Mouse (Mus musculus): ENCODE measurements around the gene Rasgef1b.
"Not testable (repeated sequence)": the region's sequence is repeated elsewhere in the genome, so short reads cannot be mapped to it uniquely, and the experiment has no call there.

The Rasgef1b gene

GRCm38 (mm10) chr5:99248501-99248900, 480.4 kb downstream of the Rasgef1b start:
- peak; percentile 95 for DNase-seq (ENCODE audit: low spot score)

DNA sequence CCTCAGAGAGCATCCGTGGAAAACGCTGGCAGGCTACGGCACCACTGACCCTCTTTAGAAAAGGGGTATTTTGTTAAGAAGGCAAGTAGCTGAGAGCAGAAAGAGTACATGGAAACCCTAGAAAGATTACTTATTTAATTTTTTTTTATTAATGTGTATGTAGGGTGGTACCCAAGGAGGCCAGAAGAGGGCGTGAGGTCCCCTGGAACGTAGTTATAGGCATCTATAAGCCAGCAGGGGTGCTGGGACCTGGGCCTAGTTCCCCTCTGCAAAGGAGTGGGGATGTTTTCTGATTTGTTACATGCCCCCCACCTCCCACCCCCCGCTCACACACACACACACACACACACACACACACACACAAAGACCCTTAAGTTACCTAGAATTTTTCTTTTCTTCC, 480.9 kb downstream of the Rasgef1b start:
- no peak for DNase-seq (ENCODE audit: low spot score)

- DNase-seq (ENCODE audit: low spot score) = no peak
Observed at GRCm38 (mm10) chr5:99247441-99247840, 481.4 kb downstream of the Rasgef1b start.

GRCm38 (mm10) chr5:99246972-99247371, 481.9 kb downstream of the Rasgef1b start:
- DNase-seq (ENCODE audit: low spot score) = peak; percentile 46

- peak; percentile 51 for DNase-seq (ENCODE audit: low spot score)
Observed at GRCm38 (mm10) chr5:99241988-99242740, 486.7 kb downstream of the Rasgef1b start.

DNA sequence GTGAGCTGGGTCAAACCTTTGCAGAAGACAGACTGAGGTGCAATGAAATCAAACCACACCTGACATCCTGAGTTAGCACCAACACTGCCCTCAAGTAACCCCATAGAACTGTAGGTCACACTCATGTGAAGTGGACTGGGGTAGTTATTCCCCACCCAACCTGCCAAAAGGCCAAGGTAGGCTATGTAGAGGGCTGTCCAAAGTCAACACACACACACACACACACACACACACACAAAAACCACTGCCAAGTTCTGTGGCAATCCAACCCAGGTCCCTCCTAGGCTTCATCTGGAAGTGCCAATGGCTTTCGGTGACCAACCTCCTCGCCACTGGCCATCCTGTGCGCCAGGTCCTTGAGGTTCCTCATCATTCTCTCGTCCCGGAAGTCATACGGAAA, 488.4 kb downstream of the Rasgef1b start:
- no peak for DNase-seq (ENCODE audit: low spot score)

DNA sequence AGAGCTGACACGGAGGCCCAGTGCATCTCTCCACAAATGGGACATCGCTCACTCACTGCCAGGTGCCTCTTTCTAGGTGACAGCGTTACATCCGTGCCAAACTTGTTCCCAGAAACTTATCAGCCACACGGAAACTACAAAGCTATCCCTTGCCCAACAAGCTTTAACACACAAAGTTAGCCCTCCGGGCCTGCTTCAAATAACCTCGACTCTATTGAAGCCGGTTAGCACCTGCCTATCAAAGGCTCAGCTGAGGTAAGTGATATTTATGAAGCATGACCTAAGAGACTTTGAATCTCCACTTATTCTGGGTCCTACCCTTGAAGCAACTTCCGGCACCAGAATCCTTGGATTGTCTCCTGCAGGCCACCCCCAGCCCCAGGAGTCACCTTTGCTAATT, 489.2 kb downstream of the Rasgef1b start:
- no peak for DNase-seq (ENCODE audit: low spot score)

DNA sequence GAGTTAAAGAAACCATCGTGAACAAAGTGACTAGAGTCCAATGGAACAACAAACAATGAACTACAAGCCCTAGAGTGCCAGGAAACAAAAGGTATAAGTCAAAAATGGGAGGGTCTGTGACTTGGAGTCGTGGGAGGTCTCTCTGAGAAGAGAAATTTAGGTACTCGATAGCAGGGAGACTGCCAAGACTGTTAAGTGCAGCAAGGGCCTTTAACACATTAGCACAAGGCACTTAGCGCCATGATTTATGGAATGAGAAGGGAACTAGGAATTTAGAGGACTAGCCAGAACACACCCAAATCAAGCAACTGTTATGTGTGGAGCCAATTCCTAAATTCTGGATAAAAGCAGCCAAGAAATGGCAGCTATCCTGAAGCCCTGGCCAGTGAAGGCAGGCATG, 490.7 kb downstream of the Rasgef1b start:
- no peak for DNase-seq (ENCODE audit: low spot score)

- DNase-seq (ENCODE audit: low spot score) = no peak
Observed at GRCm38 (mm10) chr5:99236888-99237752, 491.7 kb downstream of the Rasgef1b start.

- no peak for DNase-seq (ENCODE audit: low spot score)
Observed at GRCm38 (mm10) chr5:99236431-99236830, 492.4 kb downstream of the Rasgef1b start.

GRCm38 (mm10) chr5:99234275-99234674, 494.6 kb downstream of the Rasgef1b start:
- no peak for DNase-seq (ENCODE audit: low spot score)

DNA sequence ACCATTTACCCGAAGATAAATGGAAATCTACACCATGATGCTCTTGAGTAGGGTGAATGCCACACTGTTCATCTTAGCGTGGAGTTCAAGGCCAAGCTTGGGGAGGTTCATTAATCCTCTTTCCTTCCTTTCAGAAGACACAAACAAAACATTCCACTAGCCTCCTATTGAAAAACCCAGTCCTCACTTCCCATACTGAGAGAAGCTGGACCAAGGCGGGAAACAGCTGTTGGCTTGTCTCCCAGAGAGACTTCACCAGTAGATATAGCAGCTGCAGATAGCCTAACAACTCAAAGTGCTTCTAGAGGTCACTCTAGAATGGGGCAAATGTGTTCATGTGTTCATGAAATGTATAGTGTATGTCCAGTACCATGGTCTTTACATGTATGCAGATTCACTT, 495.7 kb downstream of the Rasgef1b start:
- DNase-seq (ENCODE audit: low spot score) = no peak

GRCm38 (mm10) chr5:99232410-99232809, 496.5 kb downstream of the Rasgef1b start:
- DNase-seq (ENCODE audit: low spot score) = no peak

GRCm38 (mm10) chr5:99230476-99230875, 498.4 kb downstream of the Rasgef1b start:
- no peak for DNase-seq (ENCODE audit: low spot score)

- no peak for DNase-seq (ENCODE audit: low spot score)
Observed at GRCm38 (mm10) chr5:99227361-99227760, 501.5 kb downstream of the Rasgef1b start.

- no peak for DNase-seq (ENCODE audit: low spot score)
Observed at GRCm38 (mm10) chr5:99224571-99225011, 504.3 kb downstream of the Rasgef1b start.

- peak; percentile 56 for DNase-seq (ENCODE audit: low spot score)
Observed at GRCm38 (mm10) chr5:99223869-99224498, 504.9 kb downstream of the Rasgef1b start.

GRCm38 (mm10) chr5:99218385-99218784, 510.5 kb downstream of the Rasgef1b start:
- DNase-seq (ENCODE audit: low spot score) = no peak

- DNase-seq (ENCODE audit: low spot score) = not testable (repeated sequence)
Observed at GRCm38 (mm10) chr5:99216588-99217152, 512.2 kb downstream of the Rasgef1b start.

DNA sequence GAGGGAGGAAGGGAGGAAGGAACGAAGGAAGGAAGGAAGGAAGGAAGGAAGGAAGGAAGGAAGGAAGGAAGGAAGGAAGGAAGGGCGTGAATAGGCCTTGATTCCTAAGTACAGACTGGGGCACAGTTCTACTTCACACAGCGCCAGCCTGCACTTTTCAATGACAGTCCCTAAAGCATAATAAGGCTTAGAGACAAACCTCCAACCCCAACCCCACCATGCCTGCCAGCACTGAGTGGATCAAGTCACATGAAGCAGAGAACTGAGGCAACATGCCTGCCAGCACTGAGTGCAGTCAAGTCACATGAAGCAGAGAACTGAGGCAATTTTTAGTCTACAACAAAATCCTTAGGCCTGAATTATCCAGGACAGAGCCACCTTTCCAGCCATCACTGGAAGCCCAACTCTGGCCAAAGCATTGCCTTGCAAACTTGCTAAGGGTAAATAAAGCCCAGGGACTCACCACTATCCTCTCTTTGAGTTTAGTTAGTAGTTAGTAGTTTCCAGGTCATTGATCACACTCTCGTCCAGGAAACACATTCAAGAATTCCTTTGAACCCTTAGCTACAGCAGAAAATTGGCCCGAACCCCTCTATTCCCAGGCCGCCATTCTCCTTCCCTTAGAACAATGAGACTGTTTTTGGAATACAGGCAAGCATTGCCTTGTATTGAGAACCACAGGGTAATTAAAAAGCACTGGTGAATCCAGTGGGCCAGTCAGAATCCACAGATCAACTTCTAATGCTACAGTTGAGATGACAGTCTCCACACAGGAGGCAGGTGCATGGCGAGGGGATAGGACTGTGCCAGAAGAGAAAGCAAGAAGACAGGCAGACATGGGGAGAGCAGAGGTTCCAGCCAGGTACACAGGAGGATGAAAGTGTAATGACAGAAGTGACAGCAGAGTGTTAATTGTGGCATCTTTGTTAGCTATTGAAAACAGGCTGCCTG, 513.4 kb downstream of the Rasgef1b start:
- no peak for DNase-seq (ENCODE audit: low spot score)

- no peak for DNase-seq (ENCODE audit: low spot score)
Observed at GRCm38 (mm10) chr5:99214400-99214799, 514.5 kb downstream of the Rasgef1b start.
